Mouse (Mus musculus) gastrocnemius, postnatal 10 days (tissue): ENCODE data around the gene Mrpl51. TPM values are rescaled to one million over a fixed set of nuclear protein-coding genes. Genes with fewer than 3 reads are reported as not detected.

Experiments
- DNase-seq: peaks from one replicate; pipeline ENCODE4 v3.0.0; 2021; ENCODE audit warnings: mixed read lengths
- microRNA-seq, 2 experiments: library from miRNA; unstranded; fragments of <30 nt; microRNA quantifications; one replicate each; pipeline ENCODE4 v1.2.0; 2021
- total RNA-seq, 2 experiments: library from RNA; stranded (reverse); gene quantifications; 2 replicates each; pipeline ENCODE4 v1.2.3; 2021

The Mrpl51 gene
- total RNA-seq, 2 experiments from 2014 or later = 212 to 236 TPM

- DNase-seq = no peak
Observed at GRCm38 (mm10) chr6:125232516-125232915, 40.9 kb downstream of the Mrpl51 start.

GRCm38 (mm10) chr6:125233816-125234519 lies 42.4 kb downstream of the Mrpl51 start:
- no peak for DNase-seq

DNA sequence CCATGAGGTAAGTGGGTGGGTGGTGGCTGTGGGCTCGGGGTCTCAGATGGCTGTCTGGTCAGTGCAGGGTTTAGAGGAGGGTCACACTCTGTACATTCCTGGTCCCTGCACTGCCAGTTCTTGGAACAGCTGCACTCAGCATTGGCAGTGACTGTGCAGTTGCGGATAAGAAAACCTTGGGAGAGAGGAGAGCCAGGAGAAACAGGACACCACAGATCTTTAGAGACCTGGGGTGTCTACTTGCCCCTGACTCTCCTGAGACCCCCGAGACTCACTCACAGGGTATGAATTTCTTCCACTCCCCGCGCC lies 42.9 kb downstream of the Mrpl51 start:
- DNase-seq = no peak

GRCm38 (mm10) chr6:125236341-125236740 lies 44.7 kb downstream of the Mrpl51 start:
- no peak for DNase-seq

DNA sequence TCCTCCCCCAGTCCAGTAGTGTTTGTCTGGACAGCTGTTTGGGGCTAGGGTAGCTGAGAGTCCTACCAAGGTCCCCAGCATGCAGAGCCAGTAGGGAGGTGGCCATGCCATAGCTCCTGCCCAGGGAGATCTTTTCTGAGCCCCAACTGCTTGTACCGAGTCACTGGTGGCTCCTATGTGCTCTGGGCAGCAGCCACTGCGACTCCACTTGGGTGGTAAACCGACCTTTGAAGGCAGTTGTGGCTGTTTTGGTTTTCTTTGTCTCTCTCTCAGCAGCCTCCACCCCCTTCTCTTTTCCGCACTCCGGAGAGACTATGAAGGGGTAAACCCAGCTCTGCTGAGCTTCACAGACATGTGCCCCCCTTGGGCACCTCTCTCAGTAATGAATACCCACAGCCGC lies 45.2 kb downstream of the Mrpl51 start, which contains the start of gene Cd27:
Gene Cd27, minus strand, starts transcription at position 229 of the 400 bp plus-strand sequence.
- no peak for DNase-seq

GRCm38 (mm10) chr6:125237421-125237820 lies 45.8 kb downstream of the Mrpl51 start:
- DNase-seq = no peak

DNA sequence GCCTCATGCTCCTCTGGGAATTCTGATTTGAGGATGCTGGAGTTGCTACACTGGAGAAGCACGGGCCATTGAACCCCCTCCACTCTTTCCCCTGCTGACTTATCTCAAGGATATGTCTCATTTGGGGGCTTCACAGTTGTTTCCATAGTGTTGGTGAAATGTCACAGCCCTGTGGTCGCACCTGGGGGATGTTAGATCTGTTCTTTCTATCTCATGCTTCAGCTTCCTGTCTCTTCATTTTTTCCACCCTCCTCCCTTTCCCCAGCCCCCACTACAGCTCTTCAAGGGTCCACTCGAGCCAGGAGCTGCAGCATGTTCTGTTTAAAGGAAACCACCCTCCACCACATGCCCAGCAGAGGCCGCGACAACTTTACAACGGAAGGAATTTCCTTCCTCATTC lies 46.8 kb downstream of the Mrpl51 start:
- no peak for DNase-seq

- no peak for DNase-seq
Observed at GRCm38 (mm10) chr6:125239547-125239946, 47.9 kb downstream of the Mrpl51 start.

GRCm38 (mm10) chr6:125240617-125241016 lies 49.0 kb downstream of the Mrpl51 start:
- no peak for DNase-seq

DNA sequence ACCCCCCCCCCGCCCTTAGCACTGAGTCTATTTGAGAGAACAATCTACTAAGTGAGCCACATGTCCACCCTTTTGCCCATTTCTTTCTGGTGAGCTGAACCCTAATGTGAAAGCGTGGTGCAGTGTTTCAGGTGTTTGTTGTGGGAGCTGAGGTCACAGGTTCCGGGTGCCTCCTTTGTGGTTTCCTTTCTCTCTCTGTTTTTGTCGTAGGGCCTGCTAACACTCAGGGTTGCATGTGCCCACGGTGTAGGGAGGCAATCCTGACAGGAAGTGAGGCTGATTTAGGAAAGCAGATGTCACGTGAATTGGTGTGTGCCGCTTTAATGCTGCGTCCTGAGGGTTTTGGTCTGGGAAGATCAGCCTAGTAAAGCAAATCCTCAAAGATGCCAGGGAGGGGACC lies 50.0 kb downstream of the Mrpl51 start:
- DNase-seq = no peak

GRCm38 (mm10) chr6:125244551-125244950 lies 53.0 kb downstream of the Mrpl51 start:
- DNase-seq = no peak

Small RNA genes within 50 kb of the gene (microRNA-seq; reads per million reads assigned to microRNA genes)
- 0 reads per million in 2 experiments for gene Mir3098
- gene Mir8113 = 0 reads per million in 2 experiments

Other genes starting within 250 kb of the Mrpl51 start
- gene Cops7a, start 226.3 kb upstream of the Mrpl51 start, total RNA-seq = 100 to 1,000 TPM in 1 of 2 experiments, 10 to 100 TPM in 1; 99.9 to 105 TPM
- gene Pianp, start 195.1 kb upstream of the Mrpl51 start, total RNA-seq = under 1 TPM; 0.61 TPM
- 10 to 100 TPM; 21.9 to 27.4 TPM for gene Zfp384, start 182.7 kb upstream of the Mrpl51 start, total RNA-seq
- gene Ing4, start 152.0 kb upstream of the Mrpl51 start, total RNA-seq = 10 to 100 TPM; 33.4 to 42.7 TPM
- gene Acrbp, start 142.1 kb upstream of the Mrpl51 start, total RNA-seq = 1 to 10 TPM; 2.7 to 4.7 TPM
- under 1 TPM; 0.16 to 0.41 TPM for gene Lpar5, start 123.9 kb upstream of the Mrpl51 start, total RNA-seq
- 100 to 1,000 TPM; 108 to 125 TPM for gene Chd4, start 95.8 kb upstream of the Mrpl51 start, total RNA-seq
- gene Nop2, start 59.9 kb upstream of the Mrpl51 start, total RNA-seq = 10 to 100 TPM; 16.0 to 21.1 TPM
- 10 to 100 TPM; 50.8 to 60.1 TPM for gene Iffo1, start 46.6 kb upstream of the Mrpl51 start, total RNA-seq
- 1,000 to 10,000 TPM; 7,536 to 8,309 TPM for gene Gapdh, start 25.3 kb upstream of the Mrpl51 start, total RNA-seq
- 10 to 100 TPM; 28.3 to 41.5 TPM for gene Ncapd2, start 100 bp upstream of the Mrpl51 start, total RNA-seq
- gene Vamp1, start 23.8 kb downstream of the Mrpl51 start, total RNA-seq = 1 to 10 TPM; 8.4 to 9.1 TPM
- gene Tapbpl, start 40.1 kb downstream of the Mrpl51 start, total RNA-seq = 1 to 10 TPM; 2.7 to 3.1 TPM
- under 1 TPM in 1 of 2 experiments, not detected in 1; 0.14 TPM for gene Cd27, start 45.2 kb downstream of the Mrpl51 start, total RNA-seq
- not detected for gene Tuba3a, start 94.2 kb downstream of the Mrpl51 start, total RNA-seq
- 10 to 100 TPM; 34.0 to 36.1 TPM for gene Ltbr, start 122.1 kb downstream of the Mrpl51 start, total RNA-seq
- gene Scnn1a, start 128.9 kb downstream of the Mrpl51 start, total RNA-seq = under 1 TPM; 0.31 to 0.43 TPM
- gene Tnfrsf1a, start 157.6 kb downstream of the Mrpl51 start, total RNA-seq = 10 to 100 TPM; 43.8 to 58.8 TPM
- gene Plekhg6, start 189.0 kb downstream of the Mrpl51 start, total RNA-seq = under 1 TPM in 1 of 2 experiments, not detected in 1; 0.07 TPM